Mouse (Mus musculus) heart, adult 9 months (tissue): Measurements from ENCODE around the gene Slc17a9.

Source experiments
- DNase-seq, 2 experiments: peaks; one replicate each; pipeline ENCODE4 v3.0.0; 2022; ENCODE audit warnings: low spot score in 2 of 2

Gene Slc17a9

GRCm38 (mm10) chr2:180754976-180755688 is 30.1 kb downstream of the Slc17a9 start:
- DNase-seq = no peak

- DNase-seq = no peak
Measured at GRCm38 (mm10) chr2:180755896-180756295, 30.8 kb downstream of the Slc17a9 start.

- no peak for DNase-seq
Measured at GRCm38 (mm10) chr2:180756786-180757185, 31.7 kb downstream of the Slc17a9 start.

- DNase-seq = no peak
Measured at GRCm38 (mm10) chr2:180758513-180759263, 33.6 kb downstream of the Slc17a9 start.

GRCm38 (mm10) chr2:180764986-180765385 is 39.9 kb downstream of the Slc17a9 start:
- DNase-seq = no peak

- no peak for DNase-seq
Measured at GRCm38 (mm10) chr2:180765713-180766112, 40.6 kb downstream of the Slc17a9 start.

GRCm38 (mm10) chr2:180775223-180775622 is 50.2 kb downstream of the Slc17a9 start:
- DNase-seq = no peak

GRCm38 (mm10) chr2:180775641-180776040 is 50.6 kb downstream of the Slc17a9 start:
- DNase-seq = no peak

- no peak for DNase-seq
Measured at GRCm38 (mm10) chr2:180776793-180777192, 51.7 kb downstream of the Slc17a9 start, which contains the start of gene Bhlhe23. TSS of gene Bhlhe23 (minus strand) at chr2:180776900.

GRCm38 (mm10) chr2:180779226-180780104 is 54.4 kb downstream of the Slc17a9 start:
- DNase-seq = peak; percentile 15 to 33

GRCm38 (mm10) chr2:180780282-180780681 is 55.2 kb downstream of the Slc17a9 start:
- no peak for DNase-seq

- no peak for DNase-seq
Measured at GRCm38 (mm10) chr2:180786732-180787131, 61.7 kb downstream of the Slc17a9 start.

GRCm38 (mm10) chr2:180787566-180788232 is 62.6 kb downstream of the Slc17a9 start:
- no peak for DNase-seq

- peak; percentile 63 to 68 for DNase-seq
Measured at GRCm38 (mm10) chr2:180788386-180788785, 63.3 kb downstream of the Slc17a9 start.

- no peak for DNase-seq
Measured at GRCm38 (mm10) chr2:180788843-180789242, 63.8 kb downstream of the Slc17a9 start.

GRCm38 (mm10) chr2:180791674-180792073 is 66.6 kb downstream of the Slc17a9 start:
- no peak for DNase-seq
